8 mouse cellular contexts compared by ENCODE assay signal in the genomic region with DNA sequence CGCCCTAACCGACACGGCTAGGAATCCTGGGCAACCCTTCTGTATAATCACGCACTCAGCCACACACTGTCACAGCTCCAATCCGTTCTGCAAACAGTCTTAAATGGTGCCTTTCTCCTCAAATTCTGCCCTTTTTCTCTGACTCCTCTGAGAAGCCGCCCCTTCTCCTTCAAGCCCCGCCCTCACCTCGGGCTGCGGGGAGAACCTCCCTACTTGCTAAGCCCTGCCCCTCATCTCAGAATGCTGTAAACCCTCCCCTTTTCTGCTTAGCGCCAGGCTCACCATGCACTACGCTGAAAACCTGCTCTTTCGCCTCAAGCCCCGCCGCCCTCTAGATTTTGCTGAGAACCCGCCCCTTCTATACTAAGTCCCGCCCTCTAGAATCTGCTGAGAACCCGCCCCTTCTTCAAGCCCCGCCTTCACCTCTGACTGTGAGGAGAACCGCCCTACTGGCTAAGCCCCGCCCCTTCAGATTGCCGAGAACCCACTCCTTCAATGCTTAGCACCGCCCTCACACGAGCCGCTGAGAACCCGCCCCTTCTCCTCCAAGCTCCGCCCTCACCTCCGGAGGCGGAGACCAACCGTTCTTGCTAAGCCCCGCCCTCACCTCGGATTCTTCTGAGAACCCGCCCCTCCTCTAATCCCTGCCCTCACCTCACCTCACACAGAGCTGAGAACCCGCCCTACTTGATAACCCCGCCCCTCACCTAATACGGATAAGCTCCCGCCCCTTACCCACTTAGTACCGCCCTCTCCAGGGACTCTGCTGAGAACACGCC. TPM values are rescaled to one million over a fixed set of nuclear protein-coding genes. Genes with fewer than 3 reads are reported as not detected.
DNase-seq lines count a peak whose midpoint lies in the region; ATAC-seq lines count a peak whose summit lies in the region.

No protein-coding gene starts in this region.

- peak; percentile 98 for DNase-seq in adipocyte (ENCODE audit: low spot score)
- DNase-seq in embryo, embryonic 10 days (ENCODE audit: low spot score), result peak; percentile 97
- peak; percentile 92 for DNase-seq in gastrocnemius, postnatal 10 days
- peak; percentile 98 for DNase-seq in induced T-regulatory cell, adult 2 months (ENCODE audit: low read depth)
- peak; percentile 98 to 99 for DNase-seq in left cerebral cortex, adult 9 months (ENCODE audit: low spot score in 2 of 2)
- DNase-seq in right cerebral cortex, postnatal 14 days, result peak; percentile 96
- DNase-seq in urinary bladder, postnatal 36 days (ENCODE audit: low spot score in 2 of 2), result peak; percentile 99

- ATAC-seq in megakaryocyte progenitor cell, adult 5-6 weeks (replicated peaks; ENCODE audit: poor library complexity), result peak; percentile 67

RNA-seq across cellular contexts. Expression of gene Zfp78, which starts 0.6 kb away (rescaled TPM):
- total RNA-seq in gastrocnemius, postnatal 10 days (2021), result under 1 TPM; 0.84 to 0.92 TPM
- 2.8 and 4.8 TPM in 2 replicates for total RNA-seq in megakaryocyte progenitor cell, adult 5-6 weeks (2015)
- 3.1 and 3.5 TPM in 2 replicates for total RNA-seq in megakaryocyte progenitor cell, adult 5-6 weeks (2017)

RNA-seq across cellular contexts. Expression of gene Gm3854, which starts 18.9 kb away (rescaled TPM):
- total RNA-seq in gastrocnemius, postnatal 10 days (2021), result under 1 TPM; 0.12 to 0.14 TPM
- total RNA-seq in megakaryocyte progenitor cell, adult 5-6 weeks (2015), result 0.20 TPM in 2 replicates
- 0.57 and 0.79 TPM in 2 replicates for total RNA-seq in megakaryocyte progenitor cell, adult 5-6 weeks (2017)

RNA-seq across cellular contexts. Expression of gene Zfp28, which starts 20.6 kb away (rescaled TPM):
- 1 to 10 TPM; 3.7 to 3.9 TPM for total RNA-seq in gastrocnemius, postnatal 10 days (2021)
- total RNA-seq in megakaryocyte progenitor cell, adult 5-6 weeks (2015), result 1.4 and 2.4 TPM in 2 replicates
- total RNA-seq in megakaryocyte progenitor cell, adult 5-6 weeks (2017), result 1.5 and 2.2 TPM in 2 replicates

RNA-seq across cellular contexts. Expression of gene Zfp583, which starts 31.4 kb away (rescaled TPM):
- 1 to 10 TPM in 1 of 2 experiments, under 1 TPM in 1; 0.47 to 1.0 TPM for total RNA-seq in gastrocnemius, postnatal 10 days (2021)
- total RNA-seq in megakaryocyte progenitor cell, adult 5-6 weeks (2015), result 4.0 TPM in 2 replicates
- 2.2 and 3.3 TPM in 2 replicates for total RNA-seq in megakaryocyte progenitor cell, adult 5-6 weeks (2017)

RNA-seq across cellular contexts. Expression of gene Smim17, which starts 36.1 kb away (rescaled TPM):
- total RNA-seq in gastrocnemius, postnatal 10 days (2021), result under 1 TPM in 1 of 2 experiments, not detected in 1; 0.77 TPM
- not detected in 2 replicates for total RNA-seq in megakaryocyte progenitor cell, adult 5-6 weeks (2015)
- total RNA-seq in megakaryocyte progenitor cell, adult 5-6 weeks (2017), result not detected in 2 replicates

Comparison
In these comparisons a context has a peak if more than half of its experiments do, and no peak if none do; other contexts are left out.
1. Peak in every context shown above with its lines: DNase-seq and ATAC-seq.